Mouse (Mus musculus): ENCODE data around the gene Olfr137. TPM values are rescaled to one million over a fixed set of nuclear protein-coding genes. Genes with fewer than 3 reads are reported as not detected.

Gene Olfr137
- not detected in 2 replicates for polyA plus RNA-seq (2012; rRNA removed)

- DNase-seq (ENCODE audit: low read depth, low spot score) = no peak
Measured at GRCm38 (mm10) chr17:38307470-38307869, at the start of gene Olfr137. TSS of gene Olfr137 (minus strand) at chr17:38307570.

GRCm38 (mm10) chr17:38329531-38329930 is 22.2 kb upstream of the Olfr137 start, which contains the start of gene Olfr136:
TSS of gene Olfr136 (plus strand) at chr17:38329831.
- no peak for DNase-seq (ENCODE audit: low read depth, low spot score)

- WGBS = 54% methylated on average over 1 of the region's 1 CpGs
- no peak for DNase-seq (ENCODE audit: low read depth, low spot score)
Measured at GRCm38 (mm10) chr17:38260735-38261134, 46.6 kb downstream of the Olfr137 start, which contains the start of gene Olfr138. TSS of gene Olfr138 (plus strand) at chr17:38261035.

Other genes starting within 250 kb of the Olfr137 start
- gene Olfr129, start 247.5 kb downstream of the Olfr137 start, polyA plus RNA-seq (2012; rRNA removed) = not detected in 2 replicates
- gene Olfr130, start 243.6 kb downstream of the Olfr137 start, polyA plus RNA-seq (2012; rRNA removed) = not detected in 2 replicates
- gene Olfr131, start 218.9 kb downstream of the Olfr137 start, polyA plus RNA-seq (2012; rRNA removed) = not detected in 2 replicates
- gene Olfr132, start 173.0 kb downstream of the Olfr137 start, polyA plus RNA-seq (2012; rRNA removed) = not detected in 2 replicates
- gene Olfr133, start 162.3 kb downstream of the Olfr137 start, polyA plus RNA-seq (2012; rRNA removed) = not detected in 2 replicates
- gene Olfr134, start 136.2 kb downstream of the Olfr137 start, polyA plus RNA-seq (2012; rRNA removed) = not detected in 2 replicates
- gene Olfr135, start 103.2 kb downstream of the Olfr137 start, polyA plus RNA-seq (2012; rRNA removed) = not detected in 2 replicates
- not detected in 2 replicates for gene Olfr138, start 46.5 kb downstream of the Olfr137 start, polyA plus RNA-seq (2012; rRNA removed)
- gene Olfr136, start 22.3 kb upstream of the Olfr137 start, polyA plus RNA-seq (2012; rRNA removed) = not detected in 2 replicates
- gene Esp36, start 112.6 kb upstream of the Olfr137 start, polyA plus RNA-seq (2012; rRNA removed) = not detected in 2 replicates
- not detected in 2 replicates for gene Esp34, start 246.6 kb upstream of the Olfr137 start, polyA plus RNA-seq (2012; rRNA removed)

All from large intestine, adult 2 months (tissue).